Mouse (Mus musculus) hindbrain, embryonic 12.5 days (tissue): Measurements from ENCODE around the gene Fhad1. TPM values are rescaled to one million over a fixed set of nuclear protein-coding genes. Genes with fewer than 3 reads are reported as not detected.

Experiments
- ATAC-seq: fragments of 200-750 bp; cut with Nextera tagmentation; 2 replicates; pipeline ENCODE4 v1.8.0; 2017; ENCODE audit warnings: moderate TSS enrichment; ENCODE audit not compliant: low FRiP score
- H3K27ac ChIP-seq: fragments of 300-500 bp; sonication (generic); 2 replicates; pipeline ENCODE4 v1.5.1; 2016; ENCODE audit warnings: mild to moderate bottlenecking
- H3K27me3 ChIP-seq: fragments of 300-500 bp; sonication (generic); 2 replicates; pipeline ENCODE4 v1.6.1; 2016; ENCODE audit warnings: mild to moderate bottlenecking
- H3K36me3 ChIP-seq: fragments of 300-500 bp; sonication (generic); 2 replicates; pipeline ENCODE4 v1.6.1; 2016; ENCODE audit warnings: mild to moderate bottlenecking
- H3K4me1 ChIP-seq: fragments of 300-500 bp; sonication (generic); 2 replicates; pipeline ENCODE4 v1.6.1; 2016
- H3K4me2 ChIP-seq: fragments of 300-500 bp; sonication (generic); replicated peaks from 2 replicates; pipeline ENCODE4 v1.6.1; 2016; ENCODE audit warnings: mild to moderate bottlenecking
- H3K4me3 ChIP-seq: fragments of 300-500 bp; sonication (generic); 2 replicates; pipeline ENCODE4 v1.5.1; 2016; ENCODE audit warnings: mild to moderate bottlenecking
- H3K9ac ChIP-seq: fragments of 300-500 bp; sonication (generic); 2 replicates; pipeline ENCODE4 v1.6.1; 2016; ENCODE audit warnings: mild to moderate bottlenecking, moderate library complexity
- H3K9me3 ChIP-seq: fragments of 300-500 bp; sonication (generic); replicated peaks from 2 replicates; pipeline ENCODE4 v1.6.1; 2016; ENCODE audit warnings: mild to moderate bottlenecking
- WGBS: fragments of 180-500 bp; shearing (Covaris S2); methylation state at CpG from one replicate; pipeline ENCODE4 v1.1.7; 2016; 5-methylcytosine and 5-hydroxymethylcytosine counted together
- polyA plus RNA-seq: library from polyadenylated mRNA; unstranded; fragments of >200 nt; fragmentation: Nextera tagmentation; extraction: Ambion mirVana; gene quantifications from 2 replicates; pipeline ENCODE4 v1.2.1, GENCODE M21; 2016

Gene Fhad1
- 5.2 and 6.2 TPM in 2 replicates for polyA plus RNA-seq

DNA sequence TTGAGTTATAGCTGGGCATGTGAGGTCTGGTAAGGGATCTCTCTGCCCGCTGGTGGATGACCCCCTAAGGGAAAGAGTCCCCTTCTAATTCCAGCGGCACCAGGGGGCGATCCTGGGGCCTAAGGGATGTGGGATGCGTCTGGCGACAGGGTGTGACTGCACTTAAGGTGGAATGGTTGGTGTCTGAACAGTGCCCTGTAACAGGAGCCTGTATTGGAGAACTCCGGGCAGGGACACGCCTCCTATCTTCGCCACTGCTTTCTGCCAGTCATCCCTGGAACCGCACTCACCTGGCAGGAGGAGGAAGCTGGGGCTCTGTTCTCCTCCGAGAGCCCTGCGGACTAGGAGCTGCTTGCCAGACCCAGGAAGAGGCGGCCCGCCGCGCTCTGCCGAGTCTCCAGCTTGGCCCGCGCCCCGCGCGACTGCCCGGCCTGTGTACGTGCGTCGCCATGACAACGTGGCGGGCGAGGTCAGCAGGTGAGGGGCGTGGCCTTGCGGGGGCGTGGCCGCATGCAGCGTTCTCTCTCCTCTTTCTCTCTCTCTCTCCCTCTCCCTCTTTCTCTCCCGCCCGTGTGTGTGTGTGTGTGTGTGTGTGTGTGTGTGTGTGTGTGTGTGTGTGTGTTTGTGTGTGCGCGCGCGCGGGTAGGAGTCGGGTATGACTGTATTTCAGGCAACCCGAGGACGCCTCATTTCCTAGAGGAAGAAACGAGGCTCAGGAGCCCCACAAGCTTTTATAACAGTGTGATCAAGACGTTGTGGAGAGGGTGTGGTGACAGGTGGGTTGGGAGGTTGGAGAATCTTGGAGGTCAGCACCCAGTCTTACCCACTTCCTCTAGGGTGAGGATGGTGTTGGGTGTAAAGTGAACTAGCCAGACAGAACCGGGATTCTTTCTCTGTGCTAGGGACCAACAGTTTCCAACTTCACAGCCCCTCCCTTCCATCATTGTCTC, at the start of gene Fhad1:
Fhad1 (minus strand) TSS at position 424 of the 950 bp plus-strand sequence.
- under 1% methylated on average over 37 of the region's 46 CpGs for WGBS
- Histone ChIP-seq H3K9me3 (no peaks in the 10 kb centered on the region), H3K27ac (no peak within 1 kb of the TSS), H3K4me3 (peak within 1 kb of the TSS; percentile 39), H3K9ac (peak within 1 kb of the TSS; percentile 58), H3K27me3 (peaks cover 29% of the 10 kb centered on the region), H3K4me2 (peak within 1 kb of the TSS; percentile 84), H3K4me1 (peaks cover 24% of the 10 kb centered on the region), H3K36me3 (no peaks in the 10 kb centered on the region)
- ATAC-seq, result peak; percentile 85

DNA sequence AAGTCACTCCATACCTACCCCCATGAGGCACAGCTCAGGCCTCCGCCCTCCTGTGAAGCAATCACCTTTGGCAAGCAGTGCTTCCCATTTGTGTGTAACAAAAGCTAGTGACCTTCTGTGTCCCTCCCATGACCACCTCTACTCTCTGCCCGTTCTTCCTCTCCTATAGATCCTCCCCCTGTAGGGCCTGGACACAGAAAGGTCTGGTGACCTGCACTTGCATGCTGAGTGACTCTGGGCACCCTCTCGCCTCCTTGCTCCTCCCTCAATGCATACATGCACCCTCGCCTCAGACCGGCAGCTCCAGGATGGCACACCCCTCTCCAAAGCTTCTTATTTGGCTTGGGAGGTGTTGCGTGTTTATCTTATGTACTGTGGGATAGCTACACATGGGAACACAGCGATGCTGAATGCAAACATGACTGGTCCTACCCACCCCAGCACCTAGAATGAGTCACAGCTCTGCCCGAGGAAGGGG, 48.2 kb upstream of the Fhad1 start:
- WGBS, result 88% methylated on average over 8 of the region's 8 CpGs
- peaks cover 7% of the 10 kb centered on the region; the same call in 1 of the 2 replicates for H3K27me3 ChIP-seq
- no peak overlapping the region for H3K27ac ChIP-seq
- no peaks in the 10 kb centered on the region for H3K9me3 ChIP-seq
- no peak for ATAC-seq
- H3K4me3 ChIP-seq, result no peak overlapping the region
- no peak overlapping the region for H3K4me2 ChIP-seq
- peaks cover 13% of the 10 kb centered on the region for H3K4me1 ChIP-seq
- H3K9ac ChIP-seq, result no peak overlapping the region
- H3K36me3 ChIP-seq, result no peaks in the 10 kb centered on the region

- 77% methylated on average over 23 of the region's 23 CpGs for WGBS
- H3K27ac ChIP-seq, result no peak overlapping the region
- peaks cover 7% of the 10 kb centered on the region; the same call in 1 of the 2 replicates for H3K27me3 ChIP-seq
- no peak for ATAC-seq
- H3K4me3 ChIP-seq, result no peak overlapping the region
- no peak overlapping the region for H3K9ac ChIP-seq
- H3K4me1 ChIP-seq, result peaks cover 11% of the 10 kb centered on the region
- no peaks in the 10 kb centered on the region for H3K9me3 ChIP-seq
- H3K4me2 ChIP-seq, result no peak overlapping the region
- no peaks in the 10 kb centered on the region for H3K36me3 ChIP-seq
Measured at GRCm38 (mm10) chr4:142061485-142062240, 46.8 kb upstream of the Fhad1 start.

DNA sequence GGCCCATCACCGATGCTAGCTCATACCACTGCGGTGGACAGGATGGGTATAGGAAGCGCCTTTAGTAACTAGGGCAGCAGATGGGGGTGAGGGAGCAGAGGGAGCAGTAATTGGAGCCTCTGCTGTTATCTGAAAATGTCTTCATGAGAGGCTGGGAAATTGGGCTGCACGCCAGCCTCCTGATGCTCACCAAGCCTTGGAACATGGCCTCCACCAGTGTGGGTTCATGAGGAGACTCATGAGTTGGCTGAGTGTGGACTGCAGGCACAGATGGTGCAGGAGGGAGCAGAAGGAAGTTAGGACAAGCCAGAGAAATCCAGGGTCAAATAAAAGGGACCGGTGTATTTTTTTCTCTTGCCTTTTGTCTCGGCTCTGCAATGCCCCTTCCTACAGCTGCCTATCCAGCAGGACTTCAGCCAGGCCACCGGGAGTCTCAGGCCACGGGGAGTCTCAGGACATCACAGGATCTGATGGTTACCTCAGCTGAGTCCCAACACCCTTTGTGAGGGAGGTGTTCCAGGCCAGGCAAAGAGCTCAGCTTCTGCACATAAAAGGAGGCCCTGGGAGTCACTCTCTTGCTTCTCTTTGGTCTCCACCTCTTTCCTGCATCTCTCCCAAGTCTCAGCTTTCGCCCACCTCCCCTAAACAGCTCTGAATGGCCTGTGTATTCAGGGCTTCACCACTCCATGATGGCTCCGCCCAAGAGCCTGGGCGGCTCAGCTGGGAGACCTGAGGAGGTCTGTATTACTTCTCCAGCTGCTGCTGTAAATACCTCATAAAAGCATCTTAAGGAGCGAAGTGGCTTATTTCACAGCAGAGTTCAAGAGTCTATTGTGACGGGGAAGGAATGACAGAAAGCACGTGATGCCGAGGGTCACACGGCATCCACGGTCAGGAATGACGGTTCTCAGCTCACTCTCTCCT, 45.8 kb upstream of the Fhad1 start:
- Histone ChIP-seq H3K36me3 (no peaks in the 10 kb centered on the region), H3K4me1 (peaks cover 6% of the 10 kb centered on the region), H3K4me2 (no peak overlapping the region), H3K27ac (0 out of 2 replicates have a peak overlapping the region, but pooled peaks have one; percentile 35), H3K9ac (no peak overlapping the region), H3K9me3 (no peaks in the 10 kb centered on the region), H3K27me3 (peaks cover 7% of the 10 kb centered on the region; the same call in 1 of the 2 replicates), H3K4me3 (no peak overlapping the region)
- no peak for ATAC-seq
- 59% methylated on average over 18 of the region's 18 CpGs for WGBS

- H3K4me1 ChIP-seq, result peaks cover 6% of the 10 kb centered on the region
- H3K4me3 ChIP-seq, result no peak overlapping the region
- no peak overlapping the region for H3K27ac ChIP-seq
- no peak overlapping the region for H3K4me2 ChIP-seq
- no peak for ATAC-seq
- no peak overlapping the region for H3K9ac ChIP-seq
- H3K27me3 ChIP-seq, result peaks cover 4% of the 10 kb centered on the region; the same call in 1 of the 2 replicates
- no peaks in the 10 kb centered on the region for H3K36me3 ChIP-seq
- 87% methylated on average over 8 of the region's 8 CpGs for WGBS
- no peaks in the 10 kb centered on the region for H3K9me3 ChIP-seq
Measured at GRCm38 (mm10) chr4:142059841-142060193, 44.9 kb upstream of the Fhad1 start.

- Histone ChIP-seq H3K27me3 (no peaks in the 10 kb centered on the region), H3K4me3 (no peak overlapping the region), H3K9me3 (no peaks in the 10 kb centered on the region), H3K4me2 (no peak overlapping the region), H3K36me3 (no peaks in the 10 kb centered on the region), H3K27ac (no peak overlapping the region), H3K4me1 (peaks cover 6% of the 10 kb centered on the region), H3K9ac (no peak overlapping the region)
- 80% methylated on average over 13 of the region's 13 CpGs for WGBS
- ATAC-seq, result no peak
Measured at GRCm38 (mm10) chr4:142059113-142059840, 44.4 kb upstream of the Fhad1 start.

- ATAC-seq, result no peak
- H3K27me3 ChIP-seq, result no peaks in the 10 kb centered on the region
- no peak overlapping the region for H3K4me3 ChIP-seq
- H3K9ac ChIP-seq, result no peak overlapping the region
- H3K36me3 ChIP-seq, result no peaks in the 10 kb centered on the region
- no peaks in the 10 kb centered on the region for H3K9me3 ChIP-seq
- H3K4me2 ChIP-seq, result no peak overlapping the region
- WGBS, result 88% methylated on average over 22 of the region's 22 CpGs
- H3K4me1 ChIP-seq, result peaks cover 9% of the 10 kb centered on the region
- no peak overlapping the region for H3K27ac ChIP-seq
Measured at GRCm38 (mm10) chr4:142057529-142058216, 42.8 kb upstream of the Fhad1 start.

DNA sequence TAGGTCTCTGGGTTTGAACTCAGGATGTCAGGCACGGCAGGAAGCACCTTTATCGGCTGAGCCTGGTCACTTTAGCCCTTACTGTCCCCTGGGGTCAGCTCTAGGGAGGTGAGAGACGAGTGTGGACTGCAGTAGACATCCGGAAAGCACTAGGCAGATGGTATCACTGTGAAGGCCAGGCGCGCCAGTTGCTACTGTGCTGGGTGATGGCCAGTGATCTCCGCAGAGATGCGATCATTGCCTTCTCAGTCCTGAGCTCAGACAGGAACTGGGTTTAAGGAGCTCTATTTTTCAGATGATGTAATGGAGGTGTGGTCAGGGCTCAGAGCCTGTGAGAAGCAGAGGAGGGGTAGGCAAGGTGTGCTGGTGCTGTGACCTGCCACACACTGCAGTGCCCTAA, 40.7 kb upstream of the Fhad1 start:
- WGBS, result 80% methylated on average over 8 of the region's 8 CpGs

GRCm38 (mm10) chr4:142054580-142054979, 39.7 kb upstream of the Fhad1 start:
- Histone ChIP-seq H3K4me2 (no peak overlapping the region), H3K27me3 (no peaks in the 10 kb centered on the region), H3K9me3 (no peaks in the 10 kb centered on the region), H3K9ac (no peak overlapping the region), H3K36me3 (no peaks in the 10 kb centered on the region), H3K4me3 (no peak overlapping the region), H3K4me1 (peaks cover 2% of the 10 kb centered on the region; the same call in 1 of the 2 replicates), H3K27ac (no peak overlapping the region)
- 83% methylated on average over 11 of the region's 11 CpGs for WGBS
- ATAC-seq, result no peak

More for the DNA sequence above, 40.7 kb upstream of the Fhad1 start:
- peaks cover 4% of the 10 kb centered on the region for H3K4me1 ChIP-seq
- H3K4me3 ChIP-seq, result no peak overlapping the region
- H3K4me2 ChIP-seq, result no peak overlapping the region
- no peak for ATAC-seq
- no peaks in the 10 kb centered on the region for H3K27me3 ChIP-seq
- H3K9me3 ChIP-seq, result no peaks in the 10 kb centered on the region
- no peak overlapping the region for H3K9ac ChIP-seq
- no peak overlapping the region for H3K27ac ChIP-seq
- no peaks in the 10 kb centered on the region for H3K36me3 ChIP-seq

DNA sequence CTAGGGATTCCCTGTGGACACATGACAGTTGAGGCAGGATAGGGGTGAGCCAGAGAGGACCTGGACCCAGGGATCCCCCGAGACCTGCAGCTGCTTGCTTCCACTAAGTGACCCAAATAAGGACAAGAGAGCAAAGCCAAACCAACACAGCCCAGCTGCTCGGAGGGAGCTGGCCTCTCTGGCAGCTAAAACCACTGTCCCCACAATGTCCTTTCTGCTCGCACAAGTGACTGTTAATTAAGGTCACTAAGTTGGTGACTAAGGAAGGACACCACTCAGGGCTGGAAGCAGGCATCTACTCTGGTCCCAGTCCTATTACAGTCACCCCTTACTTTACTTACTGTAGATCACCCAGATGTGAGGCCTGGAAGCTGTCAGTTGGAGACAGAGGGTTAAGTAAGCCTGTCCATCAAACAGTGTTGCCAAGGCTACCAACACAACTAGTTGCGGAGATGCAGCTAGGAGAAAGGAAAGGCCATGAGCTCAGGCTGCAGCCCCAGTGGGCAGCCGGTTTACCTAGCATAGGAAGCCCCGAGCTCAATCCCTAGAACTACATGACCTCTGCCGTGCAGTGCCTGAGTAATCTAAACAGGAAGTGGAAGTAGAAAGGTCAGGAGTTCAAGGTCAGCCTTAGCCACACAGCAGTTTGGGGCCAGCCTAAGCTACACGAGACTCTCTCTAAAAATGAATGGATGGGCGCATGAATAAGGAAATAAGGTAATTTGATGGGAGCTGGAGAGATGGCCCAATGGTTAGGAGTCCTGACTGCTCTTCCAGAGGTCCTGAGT, 39.0 kb upstream of the Fhad1 start:
- WGBS, result 50% methylated on average over 9 of the region's 9 CpGs
- no peak overlapping the region for H3K27ac ChIP-seq
- H3K4me3 ChIP-seq, result no peak overlapping the region

More for the DNA sequence above, 39.0 kb upstream of the Fhad1 start:
- Histone ChIP-seq H3K36me3 (no peaks in the 10 kb centered on the region), H3K4me1 (peaks cover 2% of the 10 kb centered on the region; the same call in 1 of the 2 replicates), H3K4me2 (no peak overlapping the region), H3K27me3 (no peaks in the 10 kb centered on the region), H3K9ac (no peak overlapping the region), H3K9me3 (no peaks in the 10 kb centered on the region)
- no peak for ATAC-seq
